Mouse (Mus musculus): ENCODE data around the gene Ace.

DNA sequence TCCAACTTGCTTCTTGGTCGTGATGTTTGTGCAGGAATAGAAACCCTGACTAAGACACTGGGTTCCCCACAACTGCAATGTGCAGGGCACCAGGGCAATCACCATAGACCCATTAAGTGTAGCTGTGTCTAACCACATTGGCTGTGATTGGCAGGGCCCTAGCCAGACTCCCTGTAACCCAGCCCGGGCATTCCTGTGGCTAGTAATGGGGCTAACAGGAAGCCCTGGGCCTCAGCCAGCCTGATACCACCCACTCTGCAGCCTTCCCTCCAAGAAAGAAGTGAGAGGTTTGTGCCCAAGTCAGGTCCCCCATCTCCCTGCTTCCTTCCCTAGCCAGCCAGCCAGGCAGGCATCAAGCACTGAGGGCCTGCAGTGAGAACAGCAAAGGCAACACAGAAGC is 19.5 kb upstream of the Ace start:
- TF ChIP-seq CTCF (IDR thresholded peaks at IDR 0.05; ENCODE audit: extremely low read depth, insufficient read depth, insufficient read length, insufficient replicate concordance) (no peak), POLR2A (IDR thresholded peaks at IDR 0.05; ENCODE audit: low read depth, low read length) (no peak)

Data from spleen, adult 2 months (tissue).